In genomic region chr1:130575962-130576361, GRCm38 (mm10) we compare ENCODE assay signal across 10 mouse cellular contexts. TPM values are rescaled to one million over a fixed set of nuclear protein-coding genes. Genes with fewer than 3 reads are reported as not detected.
DNase-seq lines count a peak whose midpoint lies in the region; ATAC-seq and TF ChIP-seq lines count a peak whose summit lies in the region.
"Had no signal": no experiment of that assay in that cellular context is flagged by ENCODE, and none has a peak within 500 bp of the region (broad histone marks: within the 10 kb centered on the region; RNA-seq: fewer than 3 reads in every experiment).

No protein-coding gene starts in this region.

- no peaks in the 10 kb centered on the region for H3K79me2 ChIP-seq in MEL (ENCODE audit: control insufficient read depth, insufficient read depth, low read length, poor library complexity)

- H3K36me3 ChIP-seq in hindbrain, postnatal 0 days (ENCODE audit: insufficient read depth, low read length) = no peaks in the 10 kb centered on the region
- no peaks in the 10 kb centered on the region for H3K36me3 ChIP-seq in hindbrain, embryonic 12.5 days
- no peaks in the 10 kb centered on the region for H3K36me3 ChIP-seq in MEL (ENCODE audit: control insufficient read depth in 1 of 2, insufficient read depth in 2 of 2, low read length in 2 of 2)
- H3K36me3 ChIP-seq: embryonic facial prominence, embryonic 12.5 days had no signal

- TF ChIP-seq RAD21 in MEL (IDR thresholded peaks at IDR 0.05; ENCODE audit: low read depth, low read length) = peak; percentile 56

- no peak for ATAC-seq in hindbrain, postnatal 0 days
- no peak for ATAC-seq in hindbrain, embryonic 12.5 days (ENCODE audit: low FRiP score)
- no peak for ATAC-seq in megakaryocyte-erythroid progenitor cell, adult 5-6 weeks (replicated peaks; ENCODE audit: low FRiP score, low TSS enrichment, poor library complexity, severe bottlenecking)

- H3K4me3 ChIP-seq in hindbrain, postnatal 0 days (ENCODE audit: low read length) = no peak overlapping the region
- H3K4me3 ChIP-seq in hindbrain, embryonic 12.5 days = no peak overlapping the region
- no peak overlapping the region for H3K4me3 ChIP-seq in MEL (ENCODE audit: control insufficient read depth in 1 of 2, insufficient read depth in 1 of 2, low read depth in 2 of 2, low read length in 2 of 2)
- no peak overlapping the region for H3K4me3 ChIP-seq in lung, adult 2 months (replicated peaks; ENCODE audit: extremely low read depth, low read depth, low read length)
- H3K4me3 ChIP-seq: embryonic facial prominence, embryonic 12.5 days had no signal

- H3K27ac ChIP-seq in hindbrain, postnatal 0 days = no peak overlapping the region
- H3K27ac ChIP-seq in hindbrain, embryonic 12.5 days = no peak overlapping the region
- H3K27ac ChIP-seq in MEL (ENCODE audit: control insufficient read depth, low read depth, low read length) = no peak overlapping the region
- H3K27ac ChIP-seq: embryonic facial prominence, embryonic 12.5 days had no signal

- no peak for TF ChIP-seq EP300 in MEL (IDR thresholded peaks at IDR 0.05; ENCODE audit: low read depth in 1 of 2, low read length in 2 of 2)

- TF ChIP-seq CTCF in hindbrain, postnatal 0 days (IDR thresholded peaks at IDR 0.05; ENCODE audit: low read depth) = peak; percentile 54
- peak in 2 of 3 experiments; percentile 30 to 59; a peak in 4 of 6 replicates for TF ChIP-seq CTCF in MEL (IDR thresholded peaks at IDR 0.05 in 2 of 3, conservative IDR thresholded peaks at IDR 0.05 in 1 of 3; ENCODE audit: control insufficient read depth in 1 of 3, insufficient read depth in 1 of 3, low read depth in 2 of 3, low read length in 3 of 3, poor library complexity in 1 of 3, severe bottlenecking in 1 of 3)
- TF ChIP-seq CTCF in lung, adult 2 months (IDR thresholded peaks at IDR 0.05; ENCODE audit: insufficient read depth, low read length) = no peak

- no peaks in the 10 kb centered on the region for H3K9me3 ChIP-seq in hindbrain, postnatal 0 days (ENCODE audit: low read length)
- H3K9me3 ChIP-seq in hindbrain, embryonic 12.5 days (replicated peaks) = no peaks in the 10 kb centered on the region
- no peaks in the 10 kb centered on the region for H3K9me3 ChIP-seq in MEL (replicated peaks; ENCODE audit: insufficient read depth, low read length)
- H3K9me3 ChIP-seq: embryonic facial prominence, embryonic 12.5 days had no signal

- H3K27me3 ChIP-seq in hindbrain, postnatal 0 days (ENCODE audit: insufficient read depth, low read length) = no peaks in the 10 kb centered on the region
- H3K27me3 ChIP-seq in hindbrain, embryonic 12.5 days = no peaks in the 10 kb centered on the region
- H3K27me3 ChIP-seq in MEL (ENCODE audit: control insufficient read depth in 1 of 2, insufficient read depth in 2 of 2, low read length in 2 of 2) = peaks cover 0 to 1% of the 10 kb centered on the region in 2 experiments; a peak in 2 of 4 replicates
- H3K27me3 ChIP-seq: embryonic facial prominence, embryonic 12.5 days had no signal

- no peaks in the 10 kb centered on the region for H3K4me1 ChIP-seq in hindbrain, postnatal 0 days (ENCODE audit: insufficient read depth, low read length)
- no peaks in the 10 kb centered on the region for H3K4me1 ChIP-seq in hindbrain, embryonic 12.5 days
- no peaks in the 10 kb centered on the region for H3K4me1 ChIP-seq in MEL (ENCODE audit: control insufficient read depth in 1 of 2, insufficient read depth in 2 of 2, low read length in 2 of 2)
- H3K4me1 ChIP-seq in lung, adult 2 months (ENCODE audit: control insufficient read depth, insufficient read depth, low read length) = no peaks in the 10 kb centered on the region
- H3K4me1 ChIP-seq: embryonic facial prominence, embryonic 12.5 days had no signal

- peak; percentile 67 for DNase-seq in hindbrain, postnatal 0 days (ENCODE audit: low spot score)
- DNase-seq in B cell, adult 2 months = peak; percentile 74 to 77
- peak; percentile 63 for DNase-seq in MEL (ENCODE audit: low read depth, low spot score)
- peak; percentile 16 for DNase-seq in forelimb bud, embryonic 11.5 days (ENCODE audit: low read depth, low spot score)
- peak; percentile 14 for DNase-seq in lung, adult 2 months
- peak; percentile 40 for DNase-seq in telencephalon, adult 2 months (ENCODE audit: low read depth, low spot score)

- H3K4me2 ChIP-seq in hindbrain, postnatal 0 days (ENCODE audit: low read depth, low read length) = no peak overlapping the region
- H3K4me2 ChIP-seq in hindbrain, embryonic 12.5 days (replicated peaks) = no peak overlapping the region
- H3K4me2 ChIP-seq: embryonic facial prominence, embryonic 12.5 days had no signal

- H3K9ac ChIP-seq in hindbrain, postnatal 0 days (replicated peaks; ENCODE audit: low read length) = no peak overlapping the region
- no peak overlapping the region for H3K9ac ChIP-seq in hindbrain, embryonic 12.5 days
- no peak overlapping the region for H3K9ac ChIP-seq in MEL (ENCODE audit: control insufficient read depth, low read depth, low read length, poor library complexity, severe bottlenecking)
- H3K9ac ChIP-seq: embryonic facial prominence, embryonic 12.5 days had no signal

- no peak for TF ChIP-seq POLR2A in MEL (IDR thresholded peaks at IDR 0.05; ENCODE audit: control insufficient read depth in 1 of 2, insufficient read depth in 1 of 2, low read depth in 1 of 2, low read length in 2 of 2, poor library complexity in 1 of 2)
- no peak for TF ChIP-seq POLR2A in lung, adult 2 months (IDR thresholded peaks at IDR 0.05; ENCODE audit: borderline replicate concordance, extremely low read depth, low read depth, low read length)

TF ChIP-seq in MEL, 35 proteins besides CTCF, POLR2A, EP300 and RAD21:
- TF ChIP-seq MAFK (IDR thresholded peaks at IDR 0.05; ENCODE audit: borderline replicate concordance, low read depth, low read length) (no peak), SMC3 (IDR thresholded peaks at IDR 0.05; ENCODE audit: low read depth, low read length) (peak; percentile 54), JUND (IDR thresholded peaks at IDR 0.05; ENCODE audit: low read depth, low read length) (peak; percentile 89; the same call in 1 of the 2 replicates), POLR2AphosphoS2 (IDR thresholded peaks at IDR 0.05; ENCODE audit: low read length) (no peak)

RNA-seq across cellular contexts. Expression of gene Zp3r, which starts 53.5 kb away (rescaled TPM):
- not detected in 2 replicates for total RNA-seq in hindbrain, postnatal 0 days (2014; rRNA removed)
- polyA plus RNA-seq in hindbrain, postnatal 0 days (2015; fragmentation: Nextera tagmentation; extraction: Ambion mirVana) = not detected in 2 replicates
- polyA plus RNA-seq in hindbrain, embryonic 12.5 days (2016; fragmentation: Nextera tagmentation; extraction: Ambion mirVana) = not detected in 2 replicates
- total RNA-seq in MEL (2012; rRNA removed) = not detected in 2 replicates
- not detected for polyA plus RNA-seq in MEL (2012; ENCODE audit: insufficient read depth in 1 of 2, insufficient read length in 2 of 2, low read depth in 1 of 2, low replicate concordance in 2 of 2, missing spikeins in 1 of 2)
- polyA plus RNA-seq in lung, adult 2 months (2012; rRNA removed) = not detected in 2 replicates
- not detected in 2 replicates for total RNA-seq in megakaryocyte-erythroid progenitor cell, adult 5-6 weeks (2014; fragmentation: Nextera tagmentation)
- total RNA-seq in megakaryocyte-erythroid progenitor cell, adult 5-6 weeks (2017) = not detected in 2 replicates
- total RNA-seq: layer of hippocampus, postnatal 36 days had no signal
- polyA plus RNA-seq: embryonic facial prominence, embryonic 12.5 days had no signal

Comparison
In these comparisons a context has a peak if more than half of its experiments do, and no peak if none do; other contexts are left out.
1. DNase-seq: peak in every context shown above with its lines; median percentile 76 in B cell, adult 2 months; 67 in hindbrain, postnatal 0 days; 63 in MEL; 40 in telencephalon, adult 2 months; 16 in forelimb bud, embryonic 11.5 days; 14 in lung, adult 2 months.